Mouse (Mus musculus) bone marrow macrophage, adult 2 months (primary cell): ENCODE data around the gene Rasal2.

Experiments used
- CTCF ChIP-seq: IDR thresholded peaks from 2 replicates; pipeline ENCODE4 v1.5.1; 2012; ENCODE audit warnings: low read depth, mild to moderate bottlenecking, low read length, moderate library complexity
- POLR2A ChIP-seq: IDR thresholded peaks from 2 replicates; pipeline ENCODE4 v1.6.1; 2012; ENCODE audit warnings: mild to moderate bottlenecking, low read depth, low read length, borderline replicate concordance

DNA sequence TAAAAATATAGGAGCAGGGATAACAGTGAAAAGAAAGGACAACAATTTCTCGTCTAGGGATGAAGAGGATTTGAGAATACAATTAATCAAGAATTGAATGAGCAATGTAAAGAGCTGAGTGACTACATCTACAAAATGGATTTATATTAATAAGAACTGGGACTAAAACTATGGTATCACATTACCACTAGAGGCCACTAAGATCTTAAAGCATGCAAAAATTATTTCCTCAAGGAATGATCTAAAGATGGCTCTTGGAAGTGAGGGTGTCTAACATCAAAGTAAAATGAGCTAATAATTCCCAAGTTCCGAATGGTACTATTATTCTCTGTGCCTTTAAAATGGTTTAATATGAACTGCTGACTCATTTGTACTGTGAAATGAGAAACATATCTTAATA is 112.8 kb downstream of the Rasal2 start:
- TF ChIP-seq POLR2A (no peak), CTCF (no peak)
